Mouse (Mus musculus) left cerebral cortex, adult 2 months (tissue): ENCODE data around the gene Xxylt1. TPM values are rescaled to one million over a fixed set of nuclear protein-coding genes. Genes with fewer than 3 reads are reported as not detected.
A peak's percentile ranks its signal among the peaks of the same experiment; 100 is the strongest.

Source experiments
- DNase-seq, 2 experiments: peaks; one replicate each; pipeline ENCODE4 v3.0.0; 2021 to 2022; ENCODE audit warnings: low spot score in 2 of 2, mixed read lengths in 1 of 2; ENCODE audit errors: extremely low spot score in 1 of 2
- H3K27ac ChIP-seq: fragments of 200-600 bp; 2 replicates; pipeline ENCODE4 v1.8.1; 2022
- H3K4me3 ChIP-seq: fragments of 200-600 bp; 2 replicates; pipeline ENCODE4 v1.8.1; 2022
- CTCF ChIP-seq: fragments of 200-600 bp; IDR thresholded peaks from 2 replicates; pipeline ENCODE4 v1.8.1; 2022; ENCODE audit warnings: antibody characterized with exemption, mild to moderate bottlenecking, moderate library complexity
- intact Hi-C: fragments of 180-260 bp; cut with DNase I; formaldehyde crosslinking; loops from one replicate; pipeline ENCODE4 v1.15.1; 2025
- total RNA-seq, 2 experiments: library from RNA; stranded (reverse); gene quantifications; 2 replicates each; pipeline ENCODE4 v1.2.3; 2021

Gene Xxylt1
- total RNA-seq, 2 experiments from 2014 or later: 19.4 to 21.9 TPM

DNA sequence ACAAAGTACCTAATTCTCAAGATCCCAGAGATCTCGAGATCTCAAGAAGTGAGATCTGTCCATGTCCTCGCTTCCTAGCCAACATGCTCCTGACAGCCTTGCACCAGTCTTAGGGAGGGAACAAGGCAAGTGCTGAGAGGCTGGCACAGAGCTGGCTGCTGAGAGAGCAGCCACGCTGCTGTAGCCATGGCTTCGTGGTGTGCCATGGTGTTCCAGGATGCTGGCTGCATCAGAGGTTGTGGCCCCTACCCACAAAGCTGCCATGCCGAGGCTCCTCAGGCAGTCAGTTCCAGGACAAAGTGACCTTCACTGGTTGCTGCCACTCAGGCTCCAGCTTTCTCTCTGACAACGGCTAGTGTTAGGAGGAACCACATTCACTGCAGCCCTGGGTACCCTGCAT is 78.3 kb downstream of the Xxylt1 start:
- H3K27ac ChIP-seq: peak overlapping the region; percentile 65
- H3K4me3 ChIP-seq: no peak overlapping the region
- DNase-seq: no peak
- intact Hi-C loops: no loop called here
- no peak for TF ChIP-seq CTCF

DNA sequence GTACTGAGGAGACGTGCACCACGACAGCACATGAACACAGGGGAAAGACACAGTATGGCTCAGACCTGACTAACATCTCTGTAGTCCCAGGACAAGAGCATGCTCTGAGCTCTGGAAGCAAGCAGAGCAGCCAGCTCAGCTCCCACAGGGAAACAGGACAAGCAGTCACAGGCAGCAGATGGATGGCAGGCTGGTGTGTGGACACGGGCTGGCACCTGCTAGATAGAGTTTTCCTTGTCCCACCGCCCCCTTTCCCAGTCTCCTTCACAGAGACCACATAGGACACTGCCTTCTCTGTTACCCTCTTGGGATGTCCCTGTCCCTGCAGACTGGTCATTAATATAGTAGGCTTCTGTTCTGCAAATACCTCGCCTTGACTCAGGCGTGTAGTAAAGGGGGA is 79.1 kb downstream of the Xxylt1 start:
- TF ChIP-seq CTCF: no peak
- no peak for DNase-seq
- Histone ChIP-seq H3K4me3 (no peak overlapping the region), H3K27ac (peak overlapping the region; percentile 65)
- intact Hi-C loops: no loop called here

DNA sequence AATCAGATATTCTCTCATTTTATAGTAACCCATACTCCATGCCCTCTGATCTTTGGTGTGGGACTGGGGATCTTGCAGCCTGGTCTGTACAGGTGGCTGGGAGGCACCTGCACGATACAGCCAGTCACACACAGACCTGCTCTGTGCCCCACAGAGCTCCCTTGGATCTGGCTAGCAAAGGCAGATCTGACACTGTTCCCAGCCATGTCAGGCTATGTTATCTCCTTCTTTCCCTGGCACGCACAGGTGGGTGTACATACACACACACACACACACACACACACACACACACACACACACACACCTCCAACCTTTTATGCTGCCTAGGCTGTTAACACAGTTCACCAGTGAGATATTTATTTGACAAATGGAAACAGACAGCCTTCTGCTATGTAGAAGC is 82.5 kb downstream of the Xxylt1 start:
- no peak for DNase-seq
- intact Hi-C loops: no loop called here
- Histone ChIP-seq H3K27ac (no peak overlapping the region), H3K4me3 (no peak overlapping the region)
- TF ChIP-seq CTCF: no peak

DNA sequence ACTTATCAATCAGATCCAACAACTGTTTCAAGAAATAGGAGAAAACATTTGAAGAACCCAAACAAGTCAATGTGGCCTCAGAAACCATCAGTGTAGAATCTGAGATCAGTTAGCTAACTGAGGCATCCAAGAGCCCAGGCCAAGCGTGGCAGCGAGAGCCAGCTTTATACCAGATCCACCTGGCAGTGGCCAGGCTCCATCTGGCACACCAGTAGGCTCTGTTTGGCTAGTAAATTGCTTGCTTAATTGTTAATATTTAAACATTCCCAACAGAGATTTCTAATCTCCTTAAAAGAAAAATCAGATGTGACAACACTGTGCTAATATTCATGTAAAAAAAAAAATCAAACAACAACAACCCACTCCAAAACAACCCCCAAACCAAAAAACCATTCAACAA is 83.2 kb downstream of the Xxylt1 start:
- intact Hi-C loops: no loop called here
- DNase-seq: no peak
- Histone ChIP-seq H3K4me3 (no peak overlapping the region), H3K27ac (no peak overlapping the region)
- TF ChIP-seq CTCF: no peak

DNA sequence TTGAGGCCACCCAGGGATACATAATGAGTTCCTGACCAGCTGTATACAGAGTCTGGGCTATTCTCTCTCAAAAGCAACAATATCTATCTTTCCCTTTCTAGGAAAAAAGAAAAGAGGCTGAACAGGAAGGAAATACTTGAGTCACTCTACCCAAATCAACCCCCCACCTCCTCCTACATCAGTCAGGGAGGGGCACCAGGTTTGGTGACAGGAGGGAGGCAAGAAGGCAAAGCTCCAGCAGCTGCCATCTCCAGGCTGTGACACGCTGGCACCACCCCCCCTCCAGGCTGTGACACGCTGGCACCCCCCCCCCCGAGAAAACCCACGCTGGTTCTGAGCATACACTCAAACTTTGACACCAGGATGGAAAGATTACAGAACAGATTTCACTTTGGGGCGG is 85.8 kb downstream of the Xxylt1 start:
- H3K27ac ChIP-seq: no peak overlapping the region
- no peak for DNase-seq
- no peak overlapping the region for H3K4me3 ChIP-seq
- no peak for TF ChIP-seq CTCF
- intact Hi-C loops: no loop called here

DNA sequence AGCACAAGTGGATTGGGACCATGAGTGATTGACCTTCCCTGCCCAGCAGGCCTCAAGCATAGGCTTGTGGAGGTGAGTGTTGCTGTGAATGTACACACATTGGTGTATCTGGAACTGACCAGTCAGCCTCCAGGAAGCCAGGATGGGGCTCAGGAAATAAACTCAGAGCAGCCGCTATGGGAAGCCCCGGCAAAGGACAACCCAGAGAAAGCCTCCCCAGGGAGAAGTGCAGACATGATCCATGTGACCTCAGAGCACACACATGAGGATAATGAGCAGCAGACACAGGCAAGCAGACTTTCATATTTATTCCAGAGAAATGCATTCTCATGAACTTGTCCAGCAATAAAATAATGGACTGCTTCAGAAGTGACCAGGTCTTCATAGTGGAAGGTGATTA is 86.4 kb downstream of the Xxylt1 start:
- no peak for DNase-seq
- no peak overlapping the region for H3K4me3 ChIP-seq
- H3K27ac ChIP-seq: no peak overlapping the region; the same call in 1 of the 2 replicates
- TF ChIP-seq CTCF: no peak
- intact Hi-C loops: no loop called here

DNA sequence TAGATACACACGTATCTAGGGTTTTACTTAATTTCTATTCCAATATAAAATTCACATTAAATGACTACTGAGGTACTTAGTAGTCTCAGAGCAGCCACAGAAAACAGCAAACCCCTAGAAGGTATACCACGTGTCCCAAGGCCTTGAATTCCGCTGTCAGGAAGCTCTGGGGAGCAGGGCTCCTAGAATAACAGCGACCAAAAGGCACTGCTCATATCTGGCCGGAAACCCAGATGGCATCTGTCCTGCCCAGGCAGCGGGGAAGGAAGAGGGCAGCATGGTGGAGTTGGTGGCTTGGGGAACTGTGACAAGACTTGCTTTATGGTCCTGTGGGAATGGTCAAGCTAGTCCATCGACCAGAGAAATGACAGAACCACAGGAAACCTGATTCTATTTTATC is 86.9 kb downstream of the Xxylt1 start:
- DNase-seq: no peak
- Histone ChIP-seq H3K4me3 (no peak overlapping the region), H3K27ac (no peak overlapping the region; the same call in 1 of the 2 replicates)
- no peak for TF ChIP-seq CTCF
- intact Hi-C loops: no loop called here

DNA sequence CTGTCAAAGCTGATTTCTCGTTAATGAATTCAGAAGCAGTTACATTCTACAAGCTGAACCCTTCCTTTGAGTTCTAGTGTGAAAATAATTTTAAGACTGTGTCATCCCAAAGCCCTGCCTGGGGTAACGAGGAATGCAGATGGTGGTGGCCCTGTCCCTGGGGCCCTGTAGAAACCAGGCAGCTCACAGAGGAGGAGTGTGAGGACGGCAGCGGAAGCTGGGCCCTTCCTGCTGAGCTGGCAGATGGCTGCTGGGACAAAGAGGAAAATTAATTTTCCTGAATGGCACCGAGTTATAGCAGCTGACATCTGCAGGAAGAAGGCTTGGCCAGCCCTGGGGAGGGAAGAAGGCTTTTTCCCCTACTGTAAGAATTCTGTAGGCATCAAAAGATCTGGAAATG is 88.7 kb downstream of the Xxylt1 start:
- Histone ChIP-seq H3K27ac (no peak overlapping the region; the same call in 1 of the 2 replicates), H3K4me3 (no peak overlapping the region)
- TF ChIP-seq CTCF: no peak
- intact Hi-C loops: no loop called here
- DNase-seq: no peak

DNA sequence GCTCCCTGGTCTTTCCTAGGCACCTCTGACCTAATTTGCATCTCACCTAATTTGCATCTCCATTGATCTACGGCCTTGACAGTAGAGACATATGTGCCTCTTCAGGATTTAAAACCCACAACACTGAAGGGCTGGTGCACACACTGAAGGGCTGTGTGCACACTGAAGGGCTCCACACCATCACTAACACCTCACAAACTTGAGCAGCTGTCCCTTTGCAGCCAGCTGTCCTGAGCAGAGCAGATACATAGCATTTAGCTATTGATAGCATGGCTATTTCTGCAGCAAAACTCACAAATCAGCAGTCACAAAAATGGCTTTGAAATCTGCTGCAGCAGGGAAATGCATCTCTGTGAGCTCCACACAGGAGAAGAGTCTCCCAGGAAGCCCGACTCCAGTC is 90.6 kb downstream of the Xxylt1 start:
- intact Hi-C loops: no loop called here
- H3K27ac ChIP-seq: no peak overlapping the region; the same call in 1 of the 2 replicates
- DNase-seq: no peak
- TF ChIP-seq CTCF: no peak
- H3K4me3 ChIP-seq: no peak overlapping the region

DNA sequence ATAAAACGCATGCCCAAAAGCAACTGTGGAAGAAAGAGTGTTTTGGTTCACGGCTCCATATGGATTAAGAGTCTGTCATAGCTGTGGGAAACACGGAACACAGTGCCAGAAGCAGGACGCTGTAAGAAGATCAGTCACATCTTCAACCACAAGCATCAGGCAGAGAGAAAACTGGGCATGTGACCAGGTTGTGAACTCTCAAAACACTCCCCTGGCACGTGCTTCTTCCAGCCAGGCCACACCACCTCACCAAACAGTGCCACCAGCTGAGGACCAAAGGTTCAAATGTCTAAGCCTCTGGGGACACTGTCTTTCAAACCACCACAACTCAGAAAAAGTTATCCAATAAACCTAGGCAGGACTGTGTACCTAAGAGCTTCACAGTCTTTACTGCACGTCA is 93.0 kb downstream of the Xxylt1 start:
- TF ChIP-seq CTCF: no peak
- H3K27ac ChIP-seq: no peak overlapping the region
- intact Hi-C loops: no loop called here

DNA sequence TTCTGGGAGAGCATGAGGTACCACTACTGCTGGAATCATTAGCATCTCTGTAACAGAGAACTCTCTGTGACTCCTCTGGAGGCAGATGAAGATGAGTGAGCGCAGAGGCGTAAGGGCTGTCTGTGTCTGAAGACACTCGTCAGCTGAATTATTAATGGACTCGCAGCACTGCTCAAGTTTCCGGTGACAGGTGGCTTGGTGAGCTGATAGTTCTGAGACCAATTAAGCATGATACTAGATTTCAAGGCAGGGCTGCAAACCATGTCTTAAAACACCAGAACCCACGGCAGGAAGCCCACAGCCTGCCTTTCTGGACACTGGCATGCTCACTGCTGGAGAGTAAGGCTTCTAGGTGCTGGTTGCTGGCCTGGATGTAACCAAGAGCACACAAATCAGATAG is 93.5 kb downstream of the Xxylt1 start:
- no peak for DNase-seq
- intact Hi-C loops: no loop called here
- Histone ChIP-seq H3K27ac (no peak overlapping the region), H3K4me3 (no peak overlapping the region)
- no peak for TF ChIP-seq CTCF

More for the DNA sequence above, 93.0 kb downstream of the Xxylt1 start:
- no peak for DNase-seq
- H3K4me3 ChIP-seq: no peak overlapping the region

DNA sequence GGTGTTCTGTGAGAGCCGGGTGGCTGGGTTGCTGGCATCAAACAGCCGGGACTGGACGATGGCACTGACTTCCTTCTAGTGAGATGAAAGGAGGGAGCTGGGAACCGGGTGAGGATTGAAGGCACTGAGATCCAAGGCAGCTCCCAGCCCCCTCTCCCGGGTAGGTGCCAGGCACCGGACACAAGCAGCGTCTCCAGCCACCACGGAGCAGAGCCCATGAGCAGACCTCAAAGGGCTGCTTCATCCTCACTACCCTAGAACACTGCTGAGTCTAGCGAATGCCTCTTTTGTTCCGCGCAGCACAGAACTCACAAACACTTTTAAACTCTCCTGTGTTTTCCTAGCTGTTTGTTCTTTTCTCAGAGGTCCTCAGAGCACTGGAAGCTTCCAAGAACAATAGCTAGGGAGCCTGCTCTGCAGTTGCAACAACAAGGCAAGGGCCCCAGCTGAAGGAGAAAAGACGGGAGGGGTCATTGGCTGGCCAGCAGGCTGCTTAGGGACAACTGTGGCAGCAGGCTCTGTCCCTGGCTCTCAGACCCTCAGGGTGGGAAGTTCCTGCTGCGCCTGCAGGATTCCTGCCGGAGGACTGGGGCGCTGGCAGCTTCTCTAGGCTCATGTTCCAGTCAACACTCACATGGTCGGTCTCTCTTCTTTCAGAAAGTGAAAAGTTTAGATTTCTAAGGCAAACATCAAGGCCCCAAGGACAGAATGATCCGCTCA is 96.2 kb downstream of the Xxylt1 start:
- intact Hi-C loops: loop anchor here (5.0 kb wide), 1 partner anchor 58 kb away; no protein-coding TSS in a partner anchor
- DNase-seq: no peak
- Histone ChIP-seq H3K27ac (peak overlapping the region; percentile 87), H3K4me3 (no peak overlapping the region)
- TF ChIP-seq CTCF: no peak; the same call in 1 of the 2 replicates

DNA sequence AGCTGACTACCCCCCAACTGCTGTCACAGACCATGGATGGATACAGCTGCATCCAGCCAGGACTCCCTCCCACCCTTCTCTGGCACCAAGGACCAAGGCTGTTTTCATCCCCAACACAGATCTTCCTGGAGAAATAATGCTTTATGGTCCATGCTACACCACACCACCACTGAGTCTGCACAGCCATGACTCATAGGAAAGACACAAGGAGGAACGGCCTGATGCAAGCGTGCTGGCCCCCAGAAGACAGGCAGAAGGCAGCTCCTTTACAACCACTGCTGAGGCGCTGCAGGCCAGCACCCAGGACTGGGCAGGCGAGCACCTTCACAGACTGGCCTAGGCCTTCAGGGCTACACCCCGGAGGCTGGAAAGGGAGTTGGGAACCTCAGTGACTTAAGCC is 97.1 kb downstream of the Xxylt1 start:
- TF ChIP-seq CTCF: no peak
- Histone ChIP-seq H3K27ac (peak overlapping the region; percentile 87), H3K4me3 (no peak overlapping the region)
- DNase-seq: no peak
- intact Hi-C loops: loop anchor here (5.0 kb wide), 1 partner anchor 57 kb away; no protein-coding TSS in a partner anchor
